Mouse (Mus musculus): ENCODE measurements around the gene Iglon5.

DNA sequence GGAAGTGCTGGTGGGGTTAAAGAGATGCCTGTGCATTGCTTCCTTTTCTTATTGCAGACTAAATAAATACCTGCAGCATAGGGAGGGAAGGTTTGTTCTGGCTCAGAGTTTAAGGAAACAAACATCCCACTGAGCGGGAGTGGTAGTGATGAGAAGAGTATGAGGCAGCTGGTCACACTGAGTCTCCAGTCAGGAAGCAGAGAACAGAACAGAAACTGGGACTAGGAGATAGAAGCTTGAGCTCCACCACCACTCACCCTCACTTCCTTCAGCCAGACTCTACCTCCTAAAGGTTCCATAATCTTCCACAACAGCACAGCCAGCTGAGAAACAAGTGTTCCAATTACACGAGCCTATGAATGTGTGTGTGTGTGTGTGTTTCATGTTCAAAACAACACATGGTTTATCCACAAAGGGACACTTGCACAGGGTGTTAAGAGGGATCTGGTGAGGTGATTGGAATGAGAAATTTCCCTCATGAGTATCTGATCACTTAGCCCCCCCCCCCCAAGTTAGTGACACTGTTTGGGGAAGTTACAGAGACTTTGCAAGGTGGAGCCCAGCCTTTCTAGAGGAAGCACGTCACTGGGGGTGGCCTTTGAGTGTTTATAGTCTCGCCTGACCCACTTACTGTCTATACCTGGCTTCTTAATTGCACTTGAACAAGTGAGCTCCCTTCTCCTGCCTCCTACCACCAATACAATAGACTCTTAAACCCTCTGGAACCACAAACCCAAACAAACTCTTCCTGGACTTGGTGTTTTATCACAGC is 22.0 kb upstream of the Iglon5 start:
- TF ChIP-seq CTCF (IDR thresholded peaks at IDR 0.05) (no peak), EP300 (IDR thresholded peaks at IDR 0.05) (no peak)
